Mouse (Mus musculus) ovary, postnatal 10 days (tissue): Measurements from ENCODE around the gene Stmnd1.
"Not testable (repeated sequence)": the region's sequence is repeated elsewhere in the genome, so short reads cannot be mapped to it uniquely, and the experiment has no call there.

Experiments
- DNase-seq: peaks from one replicate; pipeline ENCODE4 v3.0.0; 2022; ENCODE audit warnings: low spot score

Gene Stmnd1

GRCm38 (mm10) chr13:46273453-46274110 lies at the start of gene Stmnd1:
Gene Stmnd1 (plus strand): TSS chr13:46273721.
- DNase-seq, result peak; percentile 18

- no peak for DNase-seq
Measured at GRCm38 (mm10) chr13:46226956-46227355, 46.6 kb upstream of the Stmnd1 start.

- no peak for DNase-seq
Measured at GRCm38 (mm10) chr13:46227486-46227885, 46.0 kb upstream of the Stmnd1 start.

- DNase-seq, result not testable (repeated sequence)
Measured at GRCm38 (mm10) chr13:46228750-46229149, 44.8 kb upstream of the Stmnd1 start.

GRCm38 (mm10) chr13:46231514-46232085 lies 41.9 kb upstream of the Stmnd1 start:
- DNase-seq, result no peak

GRCm38 (mm10) chr13:46237723-46238349 lies 35.7 kb upstream of the Stmnd1 start:
- no peak for DNase-seq

GRCm38 (mm10) chr13:46238796-46239195 lies 34.7 kb upstream of the Stmnd1 start:
- DNase-seq, result no peak

- DNase-seq, result no peak
Measured at GRCm38 (mm10) chr13:46241391-46242188, 31.9 kb upstream of the Stmnd1 start.

- DNase-seq, result no peak
Measured at GRCm38 (mm10) chr13:46253753-46254152, 19.8 kb upstream of the Stmnd1 start.

GRCm38 (mm10) chr13:46254171-46254570 lies 19.4 kb upstream of the Stmnd1 start:
- DNase-seq, result no peak

GRCm38 (mm10) chr13:46255616-46256015 lies 17.9 kb upstream of the Stmnd1 start:
- no peak for DNase-seq

- DNase-seq, result no peak
Measured at GRCm38 (mm10) chr13:46257847-46258246, 15.7 kb upstream of the Stmnd1 start.

- DNase-seq, result no peak
Measured at GRCm38 (mm10) chr13:46259526-46259925, 14.0 kb upstream of the Stmnd1 start.

- DNase-seq, result no peak
Measured at GRCm38 (mm10) chr13:46261244-46261643, 12.3 kb upstream of the Stmnd1 start.

- no peak for DNase-seq
Measured at GRCm38 (mm10) chr13:46267783-46268182, 5.7 kb upstream of the Stmnd1 start.

GRCm38 (mm10) chr13:46268341-46268740 lies 5.2 kb upstream of the Stmnd1 start:
- no peak for DNase-seq

- DNase-seq, result no peak
Measured at GRCm38 (mm10) chr13:46268815-46269445, 4.6 kb upstream of the Stmnd1 start.

GRCm38 (mm10) chr13:46272811-46273452 lies 589 bp upstream of the Stmnd1 start:
- DNase-seq, result no peak

- DNase-seq, result no peak
Measured at GRCm38 (mm10) chr13:46275701-46276100, 2.2 kb downstream of the Stmnd1 start.

GRCm38 (mm10) chr13:46282543-46282942 lies 9.0 kb downstream of the Stmnd1 start:
- DNase-seq, result no peak

- no peak for DNase-seq
Measured at GRCm38 (mm10) chr13:46287801-46288200, 14.3 kb downstream of the Stmnd1 start.

- DNase-seq, result no peak
Measured at GRCm38 (mm10) chr13:46288372-46288771, 14.9 kb downstream of the Stmnd1 start.
